Mouse (Mus musculus): ENCODE measurements at regions not wholly inside any gene's neighbourhood (a gene's known extent, or its start where the extent isn't known, plus 50 kb on each side); places are given as distances from the start of the nearest gene placed in this dataset.
"Not testable (repeated sequence)": the region's sequence is repeated elsewhere in the genome, so short reads cannot be mapped to it uniquely, and the experiment has no call there.

DNA sequence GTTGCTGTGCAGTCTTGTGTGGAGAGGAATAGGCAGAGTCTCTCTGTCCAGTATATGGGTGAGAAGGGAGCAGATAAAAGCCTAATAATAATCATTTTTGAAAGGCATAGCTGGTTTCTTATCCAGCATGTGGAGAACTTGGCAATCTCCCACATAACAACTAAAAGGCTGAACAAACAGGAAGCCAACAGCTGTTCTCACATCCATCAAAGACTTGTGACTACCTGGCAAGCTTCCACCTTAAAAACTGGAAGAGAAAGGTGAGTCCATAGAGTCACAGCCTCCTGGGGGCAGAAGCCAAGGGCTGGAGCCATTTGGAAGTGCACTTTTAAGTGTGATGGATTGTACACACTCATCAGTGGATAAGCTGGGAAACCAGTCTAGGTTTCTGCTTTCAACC lies 210.5 kb upstream of the Prok2 start:
- DNase-seq (ENCODE audit: low read depth) = no peak

DNA sequence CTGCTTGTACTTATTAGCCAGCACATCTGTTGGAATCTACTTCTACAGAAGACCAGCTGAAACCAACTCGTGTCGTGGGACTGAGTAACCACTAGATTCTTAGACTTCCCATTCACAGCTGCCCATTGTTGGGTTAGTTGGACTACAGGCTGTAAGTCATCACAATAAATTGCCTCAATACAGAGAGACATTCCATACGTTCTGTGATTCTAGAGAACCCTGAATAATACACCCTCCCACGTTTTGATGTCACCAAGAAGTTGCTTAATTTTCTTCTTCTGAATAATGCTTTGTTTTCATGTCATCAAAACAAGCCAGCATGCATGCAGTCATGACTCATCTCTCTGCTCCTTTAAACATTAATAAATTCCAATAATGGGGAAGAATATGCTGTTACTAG lies 209.2 kb upstream of the Prok2 start:
- DNase-seq (ENCODE audit: low read depth) = no peak

GRCm38 (mm10) chr6:99934394-99934793 lies 208.2 kb upstream of the Prok2 start:
- no peak for DNase-seq (ENCODE audit: low read depth)

DNA sequence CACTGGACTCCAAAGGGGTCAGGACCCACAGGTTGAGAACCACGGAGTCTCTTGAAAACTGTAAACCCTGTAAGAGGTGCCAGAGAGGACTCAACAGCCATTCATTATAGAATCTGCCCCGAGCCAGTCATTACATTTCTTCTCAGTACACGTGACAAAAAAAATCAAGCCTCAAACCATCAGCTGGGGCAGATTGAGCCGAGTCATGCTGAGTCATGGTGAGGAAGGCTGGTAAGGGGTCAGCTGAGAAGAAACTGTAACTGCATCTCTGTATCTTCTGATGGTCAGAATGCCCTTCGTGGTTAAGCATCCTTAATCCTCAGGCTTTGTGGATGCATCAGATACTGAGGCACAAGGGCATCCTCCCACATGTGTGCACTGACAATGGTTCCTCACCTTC lies 207.2 kb upstream of the Prok2 start:
- no peak for DNase-seq (ENCODE audit: low read depth)

DNA sequence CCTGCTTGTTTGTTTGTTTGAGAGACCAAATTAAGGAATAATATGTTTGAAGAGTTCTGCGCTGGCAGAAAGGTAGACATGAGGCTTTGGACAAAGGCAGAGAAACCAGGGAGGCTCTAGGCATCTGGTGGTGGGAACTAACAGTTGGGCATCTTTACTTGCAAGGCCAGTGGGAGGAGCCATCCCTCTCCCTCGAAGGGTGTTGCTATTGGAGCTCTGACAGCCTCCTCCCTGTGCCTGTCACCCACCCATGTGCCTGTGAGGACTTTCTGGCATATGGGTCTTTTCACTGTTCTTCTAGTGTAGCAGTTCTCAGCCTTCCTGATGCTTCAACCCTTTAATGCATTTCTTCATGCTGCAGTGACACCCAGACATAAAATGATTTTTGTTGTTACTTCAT lies 206.7 kb upstream of the Prok2 start:
- DNase-seq (ENCODE audit: low read depth) = no peak

GRCm38 (mm10) chr6:99932405-99932804 lies 206.2 kb upstream of the Prok2 start:
- no peak for DNase-seq (ENCODE audit: low read depth)

- DNase-seq (ENCODE audit: low read depth) = no peak
Observed at GRCm38 (mm10) chr6:99931588-99931987, 205.4 kb upstream of the Prok2 start.

DNA sequence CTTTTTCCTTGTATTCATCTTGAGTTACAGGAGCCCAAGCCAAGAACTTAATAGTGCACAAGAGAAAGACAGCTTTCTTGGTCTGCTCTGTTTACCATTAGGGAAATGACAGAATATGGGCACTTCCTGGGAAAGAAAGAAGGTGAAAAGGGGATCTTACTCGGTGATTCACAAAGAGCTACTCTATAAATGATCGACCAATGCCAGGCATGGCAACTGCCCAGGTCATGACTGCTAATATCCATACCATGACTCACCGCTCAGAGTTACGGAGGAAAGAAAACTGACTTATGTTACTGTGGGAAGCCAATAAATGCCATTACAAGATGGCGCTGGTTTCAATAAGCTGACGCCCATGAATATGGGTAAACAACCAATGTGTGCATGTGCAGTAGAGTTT lies 204.1 kb upstream of the Prok2 start:
- no peak for DNase-seq (ENCODE audit: low read depth)

GRCm38 (mm10) chr6:99927933-99928555 lies 201.9 kb upstream of the Prok2 start:
- DNase-seq (ENCODE audit: low read depth) = no peak

DNA sequence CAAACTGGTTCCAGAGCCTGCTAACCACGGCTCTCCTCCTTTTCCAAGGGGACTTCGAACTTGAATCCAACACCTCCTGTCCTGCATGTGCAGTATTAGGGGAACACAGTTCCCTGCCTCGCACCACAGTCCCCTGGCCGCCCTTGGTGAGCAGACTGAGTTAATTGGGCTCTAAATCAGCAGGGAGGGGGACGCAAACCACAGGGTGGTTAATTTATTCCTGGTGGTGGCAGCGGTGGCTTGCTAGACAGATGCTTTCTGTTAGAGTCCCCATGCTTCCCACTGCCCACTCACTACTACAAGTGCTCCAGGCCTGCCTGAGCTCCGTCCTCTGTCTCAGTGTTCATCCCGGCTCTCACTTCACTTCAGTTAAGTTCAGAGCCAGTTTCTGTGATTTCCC lies 198.0 kb upstream of the Prok2 start:
- no peak for DNase-seq (ENCODE audit: low read depth)

DNA sequence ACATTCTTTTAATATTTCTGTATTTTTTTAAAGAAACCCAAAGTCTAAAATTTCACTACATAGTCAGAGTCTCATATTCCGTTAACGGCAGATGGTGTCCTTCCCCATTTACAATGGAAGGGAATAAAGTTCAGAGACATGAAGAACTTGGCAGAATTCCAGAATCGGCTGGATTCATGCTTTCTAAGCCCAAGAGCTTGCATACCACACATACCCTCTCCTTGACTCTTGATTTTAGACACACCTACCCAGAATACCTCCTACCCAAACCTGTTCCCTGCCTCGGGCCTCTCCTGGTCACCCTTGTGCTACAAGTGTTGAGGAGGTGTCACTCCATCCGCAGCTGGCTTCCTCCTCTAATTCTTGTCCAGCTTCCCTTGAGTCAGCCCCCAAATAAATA lies 195.8 kb upstream of the Prok2 start:
- no peak for DNase-seq (ENCODE audit: low read depth)

DNA sequence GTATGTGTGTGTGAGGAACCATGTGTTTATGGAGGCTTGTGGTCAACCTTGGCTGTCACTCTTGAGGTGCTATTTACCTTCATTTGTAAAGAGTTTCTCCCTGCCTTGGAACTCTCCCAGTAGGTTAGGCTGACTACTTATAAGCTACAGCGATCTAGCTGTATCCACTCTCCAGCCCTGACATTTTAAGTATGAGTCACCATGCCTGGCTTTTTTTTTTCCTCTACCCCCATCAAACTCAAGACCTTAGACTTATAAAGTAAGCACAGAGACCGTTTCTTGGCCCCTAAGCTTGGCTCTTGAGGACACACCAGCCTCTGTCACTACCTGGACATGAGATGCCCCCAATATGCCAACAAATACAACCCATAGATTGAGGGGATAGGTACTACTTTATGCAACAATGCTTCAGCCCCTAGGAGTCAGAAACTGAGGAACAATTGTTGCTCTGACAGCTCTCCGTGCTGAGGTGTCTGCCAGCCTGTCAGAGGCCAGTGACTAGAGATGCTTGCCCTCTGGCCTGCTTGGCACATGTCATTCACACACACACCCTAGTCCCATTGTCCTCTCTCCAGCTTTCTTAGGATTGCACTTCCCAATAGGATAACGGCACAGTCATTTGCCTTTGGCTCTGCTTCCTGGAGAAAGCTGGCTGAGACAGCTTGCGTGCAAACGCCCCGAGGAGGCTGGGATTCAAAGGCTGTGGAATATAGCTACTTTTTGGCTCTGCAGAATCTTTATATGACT lies 193.8 kb upstream of the Prok2 start:
- DNase-seq (ENCODE audit: low read depth) = no peak

DNA sequence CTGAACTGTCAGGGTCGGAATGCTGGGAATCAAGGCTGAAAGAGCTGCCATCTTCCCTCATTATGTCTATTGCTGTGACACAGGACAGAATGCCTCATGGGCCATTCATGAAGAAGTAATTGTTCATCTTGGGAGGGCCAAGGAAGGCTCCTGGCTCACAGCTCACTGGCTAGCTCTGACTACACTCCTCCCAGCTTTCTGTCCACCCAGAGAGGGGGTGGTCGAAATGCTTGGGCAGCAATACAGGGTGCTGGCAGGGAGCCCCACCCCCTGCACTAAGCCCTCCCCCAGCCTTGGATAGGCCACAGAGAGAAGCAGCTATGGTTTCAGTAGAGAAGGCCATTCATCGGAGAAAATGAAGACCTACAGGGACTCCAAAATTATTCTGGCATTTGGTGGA lies 192.2 kb upstream of the Prok2 start:
- DNase-seq (ENCODE audit: low read depth) = no peak

DNA sequence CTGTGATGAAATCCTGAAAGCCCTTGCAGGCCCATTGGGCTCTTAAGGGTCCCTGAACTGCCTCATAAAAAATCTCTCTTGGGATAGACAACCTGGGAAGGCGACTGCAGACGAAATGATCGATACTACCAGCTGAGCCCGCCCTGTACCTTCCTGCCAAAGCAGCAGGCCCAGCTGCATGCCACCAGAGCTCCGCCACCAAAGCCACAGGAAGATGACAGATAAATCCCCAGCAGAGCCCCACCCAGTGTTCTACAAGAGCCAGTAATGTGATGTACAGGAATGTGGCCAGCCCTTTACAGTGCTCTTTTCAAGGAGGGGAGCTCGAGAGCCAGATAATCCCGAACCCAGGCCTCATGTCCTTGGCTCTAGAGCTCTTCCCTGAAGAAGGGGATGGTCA lies 183.7 kb upstream of the Prok2 start:
- peak; percentile 39 for DNase-seq (ENCODE audit: low read depth)

GRCm38 (mm10) chr6:99909459-99909858 lies 183.3 kb upstream of the Prok2 start:
- DNase-seq (ENCODE audit: low read depth) = no peak

GRCm38 (mm10) chr6:99908066-99908465 lies 181.9 kb upstream of the Prok2 start:
- no peak for DNase-seq (ENCODE audit: low read depth)

DNA sequence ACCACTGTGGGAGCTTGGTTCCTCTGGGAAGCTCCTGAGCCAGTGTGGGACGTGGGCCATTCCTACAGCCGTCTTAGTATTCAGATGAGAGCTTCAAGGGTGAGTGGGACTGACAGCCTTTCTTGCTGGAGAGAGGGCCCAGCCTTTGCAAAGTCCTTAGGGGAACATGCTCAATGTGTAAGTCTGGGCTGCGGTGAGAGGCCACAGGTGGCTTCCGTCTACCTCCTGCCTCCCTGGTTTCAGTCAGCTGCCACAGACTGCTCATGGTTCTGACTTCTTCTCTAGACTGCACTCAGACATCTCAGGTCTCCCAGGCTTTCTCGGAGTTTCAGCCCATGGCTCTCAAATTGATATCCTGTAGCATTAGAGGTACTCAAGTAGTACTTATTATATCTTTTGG lies 179.0 kb upstream of the Prok2 start:
- no peak for DNase-seq (ENCODE audit: low read depth)

GRCm38 (mm10) chr6:99904607-99905006 lies 178.4 kb upstream of the Prok2 start:
- no peak for DNase-seq (ENCODE audit: low read depth)

DNA sequence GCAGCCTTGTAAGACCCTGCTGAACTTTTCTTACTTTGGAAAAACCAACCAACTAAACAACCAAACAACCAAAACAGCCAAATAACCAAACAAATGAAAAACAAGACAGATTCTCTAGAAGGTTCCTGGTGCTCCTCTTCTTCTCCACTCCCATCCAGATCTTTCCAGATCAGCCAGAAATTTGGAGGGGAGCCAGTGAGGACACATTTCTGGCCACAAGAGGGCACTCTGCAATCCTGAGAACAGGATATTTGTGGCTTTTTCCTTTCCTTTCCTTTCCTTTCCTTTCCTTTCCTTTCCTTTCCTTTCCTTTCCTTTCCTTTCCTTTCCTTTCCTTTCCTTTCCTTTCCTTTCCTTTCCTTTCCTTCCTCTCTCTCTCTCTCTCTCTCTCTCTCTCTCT lies 177.9 kb upstream of the Prok2 start:
- DNase-seq (ENCODE audit: low read depth) = not testable (repeated sequence)

DNA sequence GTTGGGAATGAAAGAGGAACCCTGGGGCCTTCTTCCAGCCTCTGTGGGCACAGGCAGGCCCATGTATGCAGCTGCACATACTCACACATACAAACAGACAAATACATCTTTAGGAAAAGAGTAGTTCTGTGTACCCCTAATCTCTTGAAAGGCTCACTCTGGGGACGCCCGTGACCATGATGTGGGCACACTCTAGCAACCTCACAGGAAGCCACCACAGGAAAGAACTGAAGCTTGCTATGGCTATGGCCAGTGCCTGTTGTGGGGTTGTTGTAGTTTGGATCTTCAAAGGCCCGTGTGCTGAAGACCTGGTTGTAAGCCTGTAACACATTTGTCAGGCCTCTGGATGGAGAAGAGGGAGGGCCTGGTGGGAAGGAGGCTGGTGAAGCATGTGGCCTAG lies 175.4 kb upstream of the Prok2 start:
- DNase-seq (ENCODE audit: low read depth) = no peak

- DNase-seq (ENCODE audit: low read depth) = no peak
Observed at GRCm38 (mm10) chr6:99901146-99901545, 175.0 kb upstream of the Prok2 start.

- no peak for DNase-seq (ENCODE audit: low read depth)
Observed at GRCm38 (mm10) chr6:99899704-99900103, 173.5 kb upstream of the Prok2 start.

DNA sequence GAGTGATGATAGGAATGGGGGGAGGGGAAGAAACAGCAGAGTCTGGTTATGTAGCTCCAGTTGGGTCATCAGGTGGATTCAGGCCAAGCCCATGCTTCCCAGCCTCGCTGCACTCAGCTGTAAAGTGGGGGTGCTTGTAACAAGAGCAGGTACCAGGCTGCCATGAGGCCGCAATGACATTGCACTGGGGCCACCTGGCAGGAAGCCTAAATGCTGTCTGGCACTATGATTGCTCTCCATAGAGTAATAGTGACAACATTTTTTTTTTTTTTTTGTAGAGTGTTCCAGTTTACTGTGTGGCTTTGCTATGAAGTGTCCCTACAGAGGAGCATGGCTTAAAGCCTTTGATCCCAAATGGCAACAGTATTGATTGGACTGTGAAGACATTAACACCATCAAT lies 171.9 kb upstream of the Prok2 start:
- DNase-seq (ENCODE audit: low read depth) = no peak

GRCm38 (mm10) chr6:99895558-99895957 lies 169.4 kb upstream of the Prok2 start:
- DNase-seq (ENCODE audit: low read depth) = no peak
